Mouse (Mus musculus) gastrocnemius, postnatal 4 days (tissue): ENCODE data around the gene Fam110a. TPM values are rescaled to one million over a fixed set of nuclear protein-coding genes. Genes with fewer than 3 reads are reported as not detected.
"Not testable (repeated sequence)": the region's sequence is repeated elsewhere in the genome, so short reads cannot be mapped to it uniquely, and the experiment has no call there.

Experiments used
- DNase-seq, 2 experiments: peaks; one replicate each; pipeline ENCODE4 v3.0.0; 2021 to 2022; ENCODE audit warnings: low spot score in 2 of 2, mixed read lengths in 2 of 2
- total RNA-seq, 2 experiments: library from RNA; stranded (reverse); gene quantifications; 2 replicates each; pipeline ENCODE4 v1.2.3; 2021

Gene Fam110a
- total RNA-seq, 2 experiments from 2014 or later, result 11.1 to 14.3 TPM

- DNase-seq, result no peak
Observed at GRCm38 (mm10) chr2:151997776-151998504, 17.9 kb upstream of the Fam110a start.

GRCm38 (mm10) chr2:151997190-151997575 lies 17.2 kb upstream of the Fam110a start:
- DNase-seq, result not testable (repeated sequence)

GRCm38 (mm10) chr2:151996229-151997189 lies 16.5 kb upstream of the Fam110a start, which contains the start of gene Slc52a3:
TSS of gene Slc52a3 (plus strand) at chr2:151996511.
- DNase-seq, result peak; percentile 81 to 86

GRCm38 (mm10) chr2:151994350-151995122 lies 14.5 kb upstream of the Fam110a start:
- DNase-seq, result peak; percentile 63 to 76

- DNase-seq, result no peak
Observed at GRCm38 (mm10) chr2:151991446-151991845, 11.4 kb upstream of the Fam110a start.

GRCm38 (mm10) chr2:151990985-151991394 lies 11.0 kb upstream of the Fam110a start:
- DNase-seq, result no peak

GRCm38 (mm10) chr2:151988978-151989377 lies 9.0 kb upstream of the Fam110a start:
- DNase-seq, result no peak

GRCm38 (mm10) chr2:151986958-151987357 lies 6.9 kb upstream of the Fam110a start:
- no peak for DNase-seq

GRCm38 (mm10) chr2:151985426-151986172 lies 5.6 kb upstream of the Fam110a start:
- no peak for DNase-seq

- DNase-seq, result peak in 1 of 2 experiments; percentile 13
Observed at GRCm38 (mm10) chr2:151984019-151984418, 4.0 kb upstream of the Fam110a start.

GRCm38 (mm10) chr2:151982476-151982875 lies 2.5 kb upstream of the Fam110a start:
- no peak for DNase-seq

GRCm38 (mm10) chr2:151981268-151981667 lies 1.2 kb upstream of the Fam110a start:
- no peak for DNase-seq

GRCm38 (mm10) chr2:151980355-151980693 lies 305 bp upstream of the Fam110a start:
- no peak for DNase-seq

GRCm38 (mm10) chr2:151978494-151978893 lies 1.5 kb downstream of the Fam110a start:
- DNase-seq, result no peak

GRCm38 (mm10) chr2:151977689-151978440 lies 2.2 kb downstream of the Fam110a start:
- peak in 1 of 2 experiments; percentile 54 for DNase-seq

GRCm38 (mm10) chr2:151976067-151976466 lies 4.0 kb downstream of the Fam110a start:
- DNase-seq, result no peak

- DNase-seq, result no peak
Observed at GRCm38 (mm10) chr2:151975295-151975694, 4.7 kb downstream of the Fam110a start.

- no peak for DNase-seq
Observed at GRCm38 (mm10) chr2:151973595-151974562, 6.1 kb downstream of the Fam110a start.
